Mouse (Mus musculus) 416B (cell line): Measurements from ENCODE around the gene Ms4a7.
"Not testable (repeated sequence)": the region's sequence is repeated elsewhere in the genome, so short reads cannot be mapped to it uniquely, and the experiment has no call there.

Experiments
- DNase-seq: peaks from one replicate; pipeline ENCODE4 v3.0.0; 2011; ENCODE audit warnings: low read depth

Gene Ms4a7

DNA sequence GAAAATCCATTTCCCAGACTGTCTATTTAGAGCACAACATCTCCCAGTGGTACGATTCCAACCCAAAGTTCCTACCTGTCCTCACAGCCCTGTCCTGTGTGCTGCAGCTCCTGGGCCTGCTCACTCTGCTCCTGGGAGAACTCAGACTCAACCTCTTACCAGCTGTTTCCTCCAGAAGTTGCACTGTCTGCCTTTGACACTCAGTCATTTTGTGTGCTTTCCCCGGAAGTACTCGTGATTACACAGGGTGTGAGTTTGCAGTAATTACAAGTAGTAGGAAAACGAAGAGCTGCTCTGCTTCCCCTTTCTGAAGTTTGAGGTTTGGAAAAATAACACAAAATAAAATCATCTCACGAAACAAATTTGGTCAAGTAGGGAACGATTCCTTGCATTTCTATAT is at the start of gene Ms4a7:
Gene Ms4a7, minus strand, starts transcription at position 215 of the 400 bp plus-strand sequence.
- DNase-seq, result peak; percentile 15

DNA sequence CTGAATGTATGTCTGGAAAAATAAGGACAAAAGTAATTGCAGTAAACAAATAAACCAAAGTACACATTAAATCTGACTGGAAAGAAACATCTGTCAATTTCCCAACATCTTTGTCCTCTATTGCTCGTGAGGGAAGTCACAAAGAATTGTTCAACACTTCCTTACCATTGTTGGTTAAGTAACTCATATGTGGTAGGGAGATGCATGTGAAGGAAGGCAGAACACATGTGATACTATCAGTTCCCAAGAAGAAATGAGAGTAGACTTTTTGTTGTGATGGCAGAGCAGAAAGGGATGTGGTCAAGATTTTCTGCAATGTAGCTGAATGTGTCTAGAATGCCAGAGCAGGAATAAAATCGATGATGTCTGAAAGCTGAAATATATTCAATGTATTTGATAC is 40.5 kb upstream of the Ms4a7 start:
- peak; percentile 2 for DNase-seq

DNA sequence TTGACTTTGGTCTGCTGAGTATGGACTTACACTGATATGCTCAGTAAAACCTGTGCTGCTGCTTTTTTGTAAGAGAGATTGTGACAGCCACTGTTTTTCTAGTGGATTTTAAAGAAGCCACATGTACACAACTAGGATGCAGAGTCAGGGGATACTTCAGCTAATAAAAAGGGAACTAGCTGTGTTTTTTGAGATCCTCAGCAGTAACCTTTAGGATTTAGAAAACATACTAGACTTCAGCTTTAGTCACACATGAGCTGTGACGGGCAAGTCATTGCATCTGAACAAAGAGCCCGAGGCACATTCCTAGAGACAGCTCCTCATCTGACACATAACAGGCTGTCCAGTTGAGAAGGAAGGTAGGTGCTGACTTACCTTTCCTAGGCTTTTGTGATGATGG is 39.3 kb upstream of the Ms4a7 start, which contains the start of gene Ms4a4a:
Gene Ms4a4a, plus strand, starts transcription at position 251 of the 400 bp plus-strand sequence.
- no peak for DNase-seq

DNA sequence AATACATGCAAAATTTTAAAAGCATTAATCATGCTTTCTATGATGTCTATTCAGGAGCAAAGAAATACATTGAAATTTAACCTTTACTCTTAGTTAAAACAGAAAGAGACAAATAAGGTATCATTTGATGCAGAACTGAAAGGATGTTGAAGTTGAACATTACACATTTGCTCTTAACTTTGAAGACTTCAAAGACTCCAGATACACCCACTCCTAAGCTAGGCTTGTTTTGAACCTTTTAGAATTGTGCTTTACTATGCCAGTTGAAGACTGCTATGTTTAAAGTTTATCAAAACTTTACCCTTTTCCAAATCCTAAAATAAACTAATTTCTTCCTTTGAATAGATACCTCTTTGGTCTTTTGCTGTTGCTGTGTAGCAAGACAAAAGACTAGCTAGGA is 35.2 kb upstream of the Ms4a7 start:
- DNase-seq, result no peak

DNA sequence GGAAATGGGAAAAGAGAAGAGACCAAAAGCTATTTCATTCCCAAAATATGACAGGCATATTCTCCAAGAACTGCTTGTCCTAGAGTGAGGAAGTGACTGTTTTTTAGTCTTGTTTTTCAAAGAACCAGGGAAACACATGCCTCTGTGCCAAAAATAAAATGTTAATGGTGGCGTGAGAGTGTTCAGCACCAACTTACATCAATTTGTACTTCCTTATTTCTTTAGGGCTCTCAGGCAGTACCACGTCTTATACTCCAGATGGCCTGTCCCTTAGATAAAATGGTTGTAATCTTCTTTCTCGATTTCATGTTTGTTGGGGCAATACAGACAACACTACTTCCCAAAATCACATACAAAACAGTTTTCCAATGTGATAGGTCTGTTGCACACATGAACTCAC is 32.4 kb upstream of the Ms4a7 start:
- DNase-seq, result no peak

DNA sequence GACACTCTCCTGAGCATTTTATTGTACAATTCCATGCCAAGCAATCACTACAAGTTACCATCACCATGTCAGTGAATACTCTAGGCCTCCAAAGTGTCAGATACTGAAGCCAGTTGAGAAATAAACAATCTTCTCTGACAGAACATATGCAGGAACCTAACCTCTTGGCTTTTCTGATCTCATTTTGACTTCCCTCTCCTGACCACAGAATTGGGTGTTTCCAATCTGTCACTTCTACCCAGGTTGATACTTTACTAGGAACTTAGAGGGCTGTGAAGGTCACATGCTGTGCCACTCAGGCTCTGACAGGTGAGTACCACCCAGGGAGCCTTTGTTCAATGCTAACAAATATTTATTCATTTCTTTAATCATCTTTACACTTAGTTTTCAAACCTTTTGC is 26.1 kb upstream of the Ms4a7 start:
- no peak for DNase-seq

DNA sequence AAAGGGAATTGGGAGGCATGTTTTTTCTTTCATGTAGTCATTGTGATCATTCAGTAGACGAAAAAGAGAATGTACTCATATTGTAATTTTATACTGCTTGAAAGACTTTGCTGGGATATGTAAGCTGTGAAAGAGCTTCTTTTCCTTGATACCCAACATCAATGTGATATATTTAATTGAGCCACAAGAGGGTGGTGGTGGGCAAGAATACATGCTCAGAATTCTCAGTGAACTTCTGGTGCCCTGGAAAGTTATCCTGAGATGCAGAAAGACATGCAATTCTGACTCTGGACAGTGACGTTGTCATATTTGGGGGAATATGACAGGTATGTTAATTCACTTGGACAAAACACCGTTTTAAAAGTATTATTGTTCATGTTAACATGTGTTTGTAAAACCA is 24.2 kb upstream of the Ms4a7 start:
- DNase-seq, result peak; percentile 9

DNA sequence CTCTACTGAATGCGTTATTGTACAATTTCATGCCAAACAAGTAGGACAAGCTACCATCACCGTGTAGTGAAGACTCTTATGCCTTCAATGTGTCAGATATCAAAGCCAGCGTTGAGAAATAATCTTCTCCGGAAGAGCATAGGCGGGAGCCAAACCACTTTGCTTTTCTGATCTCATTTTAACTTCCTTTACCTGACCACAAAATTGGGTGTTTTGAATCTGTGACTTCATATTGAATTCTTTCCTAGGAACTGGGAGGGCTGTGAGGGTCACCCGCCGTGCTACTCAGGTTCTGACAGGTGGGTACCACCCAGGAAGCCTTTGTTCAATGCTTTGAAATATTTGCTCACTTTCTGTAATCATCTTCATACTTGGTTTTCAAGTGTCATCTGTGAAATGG is 19.8 kb upstream of the Ms4a7 start:
- DNase-seq, result peak; percentile 51

DNA sequence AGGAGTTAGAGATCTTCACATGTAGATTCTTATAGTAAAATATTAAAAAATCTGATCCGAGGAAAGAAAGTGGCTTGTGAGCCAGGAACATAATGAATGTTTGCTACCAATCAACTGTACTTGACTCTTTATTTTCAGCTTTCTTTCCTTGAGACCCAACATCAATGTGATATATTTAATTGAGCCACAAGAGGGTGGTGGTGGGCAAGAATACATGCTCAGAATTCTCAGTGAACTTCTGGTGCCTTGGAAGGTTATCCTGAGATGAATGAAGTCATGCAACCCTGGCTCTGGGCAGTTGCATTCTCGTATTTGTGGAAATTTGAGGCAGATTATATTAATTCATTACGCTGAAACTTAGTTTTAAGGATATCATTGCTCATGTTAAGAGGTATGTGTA is 15.9 kb upstream of the Ms4a7 start:
- peak; percentile 15 for DNase-seq

DNA sequence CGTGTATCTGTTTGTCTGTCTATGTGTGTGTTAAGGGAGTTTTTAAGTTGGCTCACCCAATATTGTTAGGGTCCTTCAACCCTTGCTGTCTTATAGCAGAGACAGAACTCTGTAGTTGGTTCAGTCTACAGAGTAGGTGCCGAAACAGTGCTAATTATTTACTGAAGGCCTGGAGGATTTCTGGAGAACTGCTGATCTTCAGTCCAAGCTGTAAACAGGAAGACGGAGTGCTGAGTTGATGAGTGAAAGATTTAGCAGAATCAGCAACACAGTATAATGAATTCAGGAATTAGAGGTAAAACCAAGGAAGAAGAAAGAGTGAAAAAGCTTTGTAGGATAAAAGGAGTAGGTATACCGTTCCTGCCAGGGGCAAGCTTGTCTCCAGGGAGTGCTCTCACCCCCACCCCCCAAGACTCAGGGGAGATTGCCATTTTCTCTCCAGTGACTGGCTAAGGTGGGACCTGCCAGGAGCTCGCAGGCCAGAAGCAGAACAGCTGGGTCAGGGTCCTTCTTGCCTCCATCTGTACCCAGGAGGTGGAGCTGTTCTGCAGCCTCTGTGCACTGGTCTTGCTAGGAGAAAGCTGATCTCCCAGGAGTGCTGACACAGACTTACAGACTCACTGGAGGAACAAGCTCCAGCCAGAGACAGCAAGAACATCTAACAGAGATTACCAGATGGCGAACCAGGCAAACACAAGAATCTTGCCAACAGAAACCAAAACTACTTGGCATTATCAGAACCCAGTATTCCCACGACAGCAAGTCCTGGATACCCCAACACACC is 13.9 kb upstream of the Ms4a7 start:
- DNase-seq, result peak; percentile 14

DNA sequence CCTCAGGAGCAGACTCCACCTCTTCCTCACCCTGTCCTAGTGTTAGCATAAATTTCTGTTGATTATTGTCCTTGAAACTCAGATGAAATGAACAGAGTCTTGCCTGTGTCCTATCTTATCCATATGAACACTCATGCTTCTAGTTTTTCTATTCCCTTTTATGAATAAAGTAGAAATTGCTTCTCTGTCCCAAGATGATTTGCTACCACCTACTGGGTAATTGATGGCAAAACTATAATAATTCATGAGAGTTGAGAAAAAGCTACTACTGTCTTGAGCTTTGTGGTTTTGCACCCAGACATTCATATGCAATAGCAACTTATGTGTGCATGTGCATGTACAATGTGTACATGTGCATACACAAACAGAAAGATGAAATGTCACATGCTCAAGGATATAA is 8.0 kb upstream of the Ms4a7 start:
- no peak for DNase-seq

DNA sequence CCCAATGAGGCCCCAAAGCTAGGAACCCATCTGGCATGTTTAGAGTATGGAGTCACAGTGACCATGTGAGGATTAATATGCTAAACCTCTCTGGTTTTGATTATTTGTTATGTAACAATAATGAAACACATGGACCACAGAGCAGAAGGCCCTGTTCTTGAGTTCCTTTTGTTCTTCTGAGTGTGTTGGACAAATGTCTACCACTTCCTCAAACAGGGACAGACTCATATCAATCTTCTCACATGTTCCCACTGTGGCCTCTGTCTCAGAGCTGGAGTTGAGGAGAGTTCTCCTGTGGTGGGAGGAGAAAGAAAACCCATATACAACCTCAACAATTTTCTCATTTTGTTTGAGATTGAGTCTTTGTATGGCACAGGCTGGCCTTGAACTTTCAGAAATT is 7.2 kb upstream of the Ms4a7 start:
- DNase-seq, result no peak

DNA sequence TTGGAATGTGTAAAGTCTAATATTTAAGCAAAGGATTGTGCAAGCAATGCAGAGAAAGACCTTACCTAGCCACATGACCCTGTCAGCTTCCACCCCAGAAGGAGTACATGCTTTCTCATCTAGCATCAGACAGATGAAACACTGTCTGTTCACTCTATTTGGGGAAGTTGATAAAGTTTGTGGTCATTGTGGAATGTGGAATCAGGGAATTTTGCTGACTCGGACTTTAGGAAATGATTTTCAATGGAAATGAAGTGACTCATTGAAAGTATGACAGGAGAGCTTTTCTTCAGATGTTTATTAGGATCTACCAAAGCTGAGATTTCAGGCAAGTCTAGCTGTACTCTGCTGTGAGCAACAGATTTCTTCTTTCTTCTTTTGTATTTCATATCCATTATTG is 14.8 kb downstream of the Ms4a7 start:
- DNase-seq, result no peak

DNA sequence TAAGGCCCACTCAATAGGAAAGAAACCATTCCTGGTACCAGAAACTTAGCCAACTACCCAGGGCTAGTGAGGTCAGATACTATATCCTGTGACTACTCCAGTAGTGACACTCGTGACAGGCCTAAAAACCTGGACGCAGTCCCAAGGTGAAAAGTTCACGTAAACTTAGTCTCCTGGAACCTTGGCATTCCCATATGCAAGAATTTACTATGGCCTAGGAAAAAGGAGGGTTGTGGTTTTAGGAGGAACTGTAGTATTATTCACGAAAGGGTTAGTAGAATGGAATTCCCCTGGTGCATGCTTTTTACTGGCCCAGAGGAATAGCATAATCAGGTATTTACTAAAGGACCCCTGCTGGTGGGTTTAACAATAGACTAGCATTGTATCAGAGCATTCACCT is 19.2 kb downstream of the Ms4a7 start:
- DNase-seq, result no peak

DNA sequence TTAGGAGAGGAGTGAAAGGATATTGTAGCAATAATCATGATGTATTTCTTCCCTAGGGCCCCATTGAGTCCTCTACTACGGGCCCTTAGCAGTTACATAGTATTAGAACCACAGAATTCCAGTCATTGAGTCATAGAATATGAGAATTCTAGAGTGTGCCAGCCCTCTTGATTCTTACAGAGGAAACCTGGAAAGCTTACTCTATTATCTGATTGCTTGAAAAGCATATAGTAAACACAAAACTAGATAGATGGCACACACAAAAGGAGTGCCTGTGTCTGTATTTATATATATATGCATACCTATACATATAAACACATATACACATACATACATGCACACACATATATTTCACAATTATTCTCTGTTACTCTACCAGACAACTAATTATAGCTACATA is 21.6 kb downstream of the Ms4a7 start, which contains the start of gene Ms4a14:
Gene Ms4a14, minus strand, starts transcription at position 101 of the 400 bp plus-strand sequence.
- no peak for DNase-seq

DNA sequence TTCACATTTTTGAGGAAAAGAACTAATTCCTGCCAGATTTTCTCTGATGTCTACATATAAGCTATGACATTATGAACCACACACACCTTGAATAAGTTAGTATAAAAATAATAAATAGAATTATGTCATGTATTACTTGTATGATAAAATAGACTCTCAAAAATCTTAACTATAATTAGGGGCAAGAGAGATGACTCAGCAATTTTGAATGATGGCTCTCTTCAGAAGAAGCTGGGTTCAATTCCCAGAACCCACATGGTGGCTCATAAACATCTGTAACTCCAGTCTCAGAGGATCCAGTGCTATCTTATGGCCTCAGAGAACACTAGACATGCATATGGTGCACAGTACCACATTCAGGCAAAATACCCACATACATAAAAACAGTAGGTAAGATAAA is 27.1 kb downstream of the Ms4a7 start:
- no peak for DNase-seq

DNA sequence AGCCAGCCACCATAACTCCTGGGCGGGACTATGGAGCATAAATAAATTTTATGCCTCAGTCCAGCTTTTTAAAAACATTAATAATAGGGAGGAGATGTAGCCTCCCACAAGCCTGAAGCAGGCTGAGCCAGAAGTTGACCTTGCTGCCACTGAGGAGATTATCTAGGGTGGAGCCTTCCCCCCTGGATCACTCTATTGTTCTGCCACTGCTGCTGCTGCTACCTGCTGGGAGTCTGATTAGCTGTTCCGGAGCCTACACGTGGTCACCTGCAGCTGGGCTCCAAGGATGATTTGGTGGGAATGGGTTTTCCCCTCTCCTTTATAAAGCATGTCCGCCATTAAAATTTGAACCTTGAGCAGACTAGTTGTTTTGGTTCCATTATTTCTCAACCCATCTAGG is 36.4 kb downstream of the Ms4a7 start:
- DNase-seq, result not testable (repeated sequence)

DNA sequence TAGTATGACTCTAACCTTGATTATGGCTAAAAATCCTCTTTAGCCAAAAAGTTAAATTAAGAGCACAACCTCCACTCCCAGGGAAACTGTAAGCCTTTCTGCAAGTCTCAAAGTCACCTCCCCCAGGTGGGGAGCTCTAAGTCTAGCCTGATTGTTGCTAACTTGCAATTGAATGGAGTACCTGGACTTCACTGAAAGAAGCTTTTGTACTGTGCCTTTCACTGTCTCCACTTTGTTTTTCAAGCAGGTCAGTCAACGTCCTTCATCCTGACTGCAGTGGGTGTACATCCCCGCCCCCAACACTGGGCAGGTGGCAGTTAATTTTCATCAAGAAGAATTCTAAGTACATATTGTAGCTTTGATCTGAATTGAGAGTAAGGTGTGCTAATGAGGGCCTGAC is 37.0 kb downstream of the Ms4a7 start:
- no peak for DNase-seq

DNA sequence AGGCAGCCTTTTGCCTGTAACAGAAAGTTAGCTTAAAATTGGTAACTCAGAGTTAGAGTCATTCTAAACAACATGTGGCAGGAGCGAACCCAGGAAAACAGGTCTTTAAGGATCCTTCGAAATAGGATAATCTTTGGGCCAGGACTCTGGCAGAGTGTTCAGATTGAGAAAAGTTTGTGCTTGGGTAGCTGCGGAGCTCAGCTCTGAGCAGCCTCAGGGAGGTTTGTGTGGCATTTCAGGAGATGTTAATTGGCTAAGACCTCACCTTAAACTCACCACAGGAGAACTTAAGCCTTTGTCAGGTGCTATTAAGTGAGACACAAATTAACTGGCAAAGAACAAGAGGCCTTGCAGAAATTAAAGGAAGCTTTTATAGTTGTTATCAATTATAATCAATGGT is 42.3 kb downstream of the Ms4a7 start:
- not testable (repeated sequence) for DNase-seq

DNA sequence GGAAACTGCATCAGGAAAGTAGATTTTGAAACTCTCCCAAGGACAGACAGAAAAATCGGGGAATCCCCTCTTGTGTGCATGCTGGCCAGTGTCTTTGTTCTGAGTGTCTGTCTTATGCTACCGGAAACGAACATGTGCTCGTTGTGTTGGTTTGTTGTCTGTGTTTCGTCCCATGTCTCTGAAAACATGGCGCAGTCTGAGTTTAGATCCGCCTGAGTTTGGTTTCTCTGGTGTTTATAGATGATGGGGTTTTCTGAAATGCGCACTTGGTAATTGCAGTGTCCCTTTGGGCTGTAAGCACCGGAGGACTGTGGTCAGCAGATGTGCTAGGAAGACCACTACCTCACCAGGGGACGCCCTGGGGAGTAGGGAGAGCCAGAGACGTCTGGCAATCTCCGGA is 43.0 kb downstream of the Ms4a7 start:
- no peak for DNase-seq

DNA sequence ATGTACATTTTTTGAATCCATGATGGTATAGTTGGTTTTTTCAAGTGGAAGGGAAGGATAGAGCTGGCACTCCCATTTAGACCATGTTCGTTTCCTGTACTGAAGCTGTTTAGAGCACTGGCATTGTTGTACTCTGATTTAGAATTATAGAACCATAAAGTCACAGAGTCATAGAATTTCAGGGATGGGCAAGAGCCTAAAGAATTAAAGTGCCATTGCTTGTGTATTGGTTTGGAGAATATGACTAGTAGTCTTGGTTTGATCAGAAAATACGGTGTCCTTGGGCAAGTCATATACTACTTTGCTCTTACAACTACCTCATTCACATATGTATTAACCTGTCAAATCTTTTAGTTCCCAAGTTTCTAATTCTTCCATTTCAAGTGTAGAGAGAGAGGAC is 52.2 kb downstream of the Ms4a7 start, which contains the start of gene Ms4a5:
Gene Ms4a5, minus strand, starts transcription at position 101 of the 400 bp plus-strand sequence.
- DNase-seq, result no peak

DNA sequence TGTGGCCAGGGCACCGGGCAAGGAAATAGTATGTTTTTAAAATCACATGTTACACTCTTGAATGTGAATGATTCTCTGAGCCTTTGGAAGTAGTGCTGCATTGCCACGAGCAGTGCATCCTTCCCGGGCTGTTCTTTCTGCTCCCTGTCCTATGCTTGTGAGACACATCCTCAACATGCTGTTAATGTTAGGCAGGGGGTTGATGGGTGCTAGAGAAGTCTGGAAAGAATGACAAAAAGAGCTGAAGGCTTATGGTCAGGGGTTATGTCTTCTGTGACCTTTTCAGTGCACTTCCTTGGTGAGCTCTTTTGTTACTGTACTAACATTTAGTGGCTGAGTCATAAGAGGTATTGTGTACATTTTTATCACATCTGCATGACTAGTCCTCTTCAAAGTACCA is 55.7 kb downstream of the Ms4a7 start:
- no peak for DNase-seq

DNA sequence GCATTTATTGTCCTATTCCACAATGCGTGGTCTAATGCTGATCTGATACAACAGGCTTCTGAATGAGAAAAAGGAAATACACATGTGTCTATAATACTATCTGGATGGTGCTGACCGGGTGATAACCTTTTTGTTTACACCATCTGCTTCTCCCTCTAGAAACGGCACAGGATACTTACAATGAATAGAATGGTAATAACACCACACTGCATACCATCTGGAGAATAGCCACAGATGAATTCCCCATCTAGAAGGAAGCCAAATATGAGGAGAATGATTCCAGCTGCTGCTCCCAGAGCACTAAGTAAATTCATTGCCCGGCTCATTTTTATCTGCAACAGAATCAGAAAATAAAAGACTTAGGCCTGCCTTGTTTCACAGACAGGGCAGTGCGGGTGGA is 59.5 kb downstream of the Ms4a7 start:
- no peak for DNase-seq
